Mouse (Mus musculus) spleen, adult 12 weeks (tissue): ENCODE data around the gene Sf3b4.
A peak's percentile ranks its signal among the peaks of the same experiment; 100 is the strongest.

Experiments used
- DNase-seq: peaks from one replicate; pipeline ENCODE4 v3.0.0; 2022; ENCODE audit warnings: low spot score

Sf3b4 gene

GRCm38 (mm10) chr3:96172197-96173178, at the start of gene Sf3b4:
Sf3b4 (plus strand) TSS chr3:96172332.
- DNase-seq = peak; percentile 73

GRCm38 (mm10) chr3:96124235-96124634, 47.9 kb upstream of the Sf3b4 start:
- DNase-seq = no peak

GRCm38 (mm10) chr3:96128128-96128527, 44.0 kb upstream of the Sf3b4 start:
- DNase-seq = no peak

GRCm38 (mm10) chr3:96132478-96132877, 39.7 kb upstream of the Sf3b4 start:
- DNase-seq = no peak

GRCm38 (mm10) chr3:96133327-96133905, 38.7 kb upstream of the Sf3b4 start:
- DNase-seq = no peak

- no peak for DNase-seq
These were observed 37.1 kb upstream of the Sf3b4 start for GRCm38 (mm10) chr3:96135011-96135410.

- DNase-seq = peak; percentile 17
These were observed 24.2 kb upstream of the Sf3b4 start for GRCm38 (mm10) chr3:96147950-96148349.

GRCm38 (mm10) chr3:96151836-96152235, 20.3 kb upstream of the Sf3b4 start:
- no peak for DNase-seq

GRCm38 (mm10) chr3:96152611-96153010, 19.5 kb upstream of the Sf3b4 start:
- DNase-seq = no peak

- no peak for DNase-seq
These were observed 16.6 kb upstream of the Sf3b4 start for GRCm38 (mm10) chr3:96155501-96155900.

GRCm38 (mm10) chr3:96159820-96160219, 12.3 kb upstream of the Sf3b4 start:
- DNase-seq = no peak

GRCm38 (mm10) chr3:96160222-96160802, 11.8 kb upstream of the Sf3b4 start:
- no peak for DNase-seq

- DNase-seq = no peak
These were observed 11.2 kb upstream of the Sf3b4 start for GRCm38 (mm10) chr3:96160803-96161516.

GRCm38 (mm10) chr3:96161869-96162840, 10.0 kb upstream of the Sf3b4 start, which contains the start of gene Mtmr11:
Mtmr11 (plus strand) TSS chr3:96162004.
- no peak for DNase-seq

- no peak for DNase-seq
These were observed 9.1 kb upstream of the Sf3b4 start for GRCm38 (mm10) chr3:96163040-96163439.

GRCm38 (mm10) chr3:96168466-96169158, 3.5 kb upstream of the Sf3b4 start:
- no peak for DNase-seq

GRCm38 (mm10) chr3:96170276-96170675, 1.9 kb upstream of the Sf3b4 start:
- no peak for DNase-seq

- DNase-seq = no peak
These were observed 1.1 kb upstream of the Sf3b4 start for GRCm38 (mm10) chr3:96170976-96171545.

- no peak for DNase-seq
These were observed 442 bp upstream of the Sf3b4 start for GRCm38 (mm10) chr3:96171583-96172196.

- DNase-seq = no peak
These were observed 1.1 kb downstream of the Sf3b4 start for GRCm38 (mm10) chr3:96173185-96173584.
